Mouse (Mus musculus) thymus, postnatal 4 days (tissue): Measurements from ENCODE around the gene Dysf.

Source experiments
- DNase-seq: peaks from one replicate; pipeline ENCODE4 v3.0.0; 2021

Gene Dysf

GRCm38 (mm10) chr6:84178776-84179405, 170.5 kb downstream of the Dysf start:
- peak; percentile 50 for DNase-seq

DNA sequence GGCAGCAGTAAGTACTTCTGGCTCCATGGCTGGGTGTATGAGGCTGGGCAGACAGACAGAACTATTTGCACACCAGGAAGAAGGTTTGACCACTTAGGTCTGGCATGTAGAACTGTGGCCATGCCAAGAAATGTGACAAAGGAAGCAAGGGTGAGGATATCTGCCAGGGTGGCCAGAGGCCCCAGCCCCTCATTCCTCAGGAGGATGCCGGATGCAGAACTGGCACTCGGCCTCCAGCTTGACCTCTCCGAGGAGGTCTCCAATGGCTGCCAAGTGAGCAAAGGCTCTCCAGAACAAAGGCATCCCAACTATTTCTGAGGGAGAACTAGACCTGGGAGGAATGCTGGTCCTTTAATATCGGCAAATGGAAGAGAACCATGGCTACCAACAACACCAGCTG, 173.1 kb downstream of the Dysf start:
- DNase-seq = no peak

DNA sequence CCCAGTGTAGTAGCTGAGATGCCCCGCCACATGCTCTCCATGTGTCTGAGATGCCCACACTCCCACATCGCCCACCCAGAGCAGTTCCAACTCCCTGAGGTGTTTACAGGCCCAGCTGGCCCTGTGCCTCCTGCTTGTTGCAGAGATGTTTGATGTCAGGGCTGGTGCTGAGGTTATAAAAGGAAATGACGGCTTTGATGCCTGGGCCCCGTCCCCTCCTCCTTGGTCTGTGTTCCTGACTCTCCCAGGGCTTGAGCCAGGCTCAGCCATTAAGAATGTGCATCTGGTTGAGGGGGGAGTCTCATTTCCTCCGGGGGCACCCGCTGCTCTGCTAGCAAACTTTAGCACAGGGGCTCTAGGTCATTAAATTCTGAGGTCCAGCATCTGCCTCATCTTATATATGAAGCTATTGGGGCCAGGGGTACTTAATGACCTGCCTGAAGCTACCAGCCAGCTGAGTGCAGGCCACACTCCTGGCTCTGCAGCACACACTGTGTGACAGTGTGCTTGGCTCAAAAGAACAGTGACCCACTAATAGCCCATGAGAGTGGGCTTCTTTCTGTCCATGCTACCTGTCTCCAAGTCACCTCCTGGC, 183.4 kb downstream of the Dysf start:
- DNase-seq = peak; percentile 39

- no peak for DNase-seq
Observed at GRCm38 (mm10) chr6:84196511-84196910, 188.1 kb downstream of the Dysf start.

DNA sequence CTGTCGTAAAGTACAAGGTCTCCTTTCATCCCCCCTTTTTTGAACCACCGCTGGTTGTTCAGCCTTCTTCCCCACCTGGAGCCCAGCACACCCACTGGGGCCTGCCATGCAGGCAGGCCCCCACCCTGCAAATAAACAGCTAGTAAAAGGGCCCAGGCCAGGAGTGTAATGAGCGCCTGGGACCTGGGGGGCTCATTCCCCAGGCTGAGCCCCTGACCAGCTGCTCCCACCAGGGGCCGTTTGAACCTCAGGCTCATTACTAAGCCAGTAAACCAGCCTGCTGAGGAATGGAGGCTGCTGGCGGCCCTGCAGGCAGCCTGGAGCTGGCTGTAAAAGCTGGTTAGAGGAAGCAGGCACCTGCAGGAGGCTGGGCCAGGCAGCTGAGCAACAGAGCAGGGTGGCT, 189.4 kb downstream of the Dysf start:
- DNase-seq = peak; percentile 75

DNA sequence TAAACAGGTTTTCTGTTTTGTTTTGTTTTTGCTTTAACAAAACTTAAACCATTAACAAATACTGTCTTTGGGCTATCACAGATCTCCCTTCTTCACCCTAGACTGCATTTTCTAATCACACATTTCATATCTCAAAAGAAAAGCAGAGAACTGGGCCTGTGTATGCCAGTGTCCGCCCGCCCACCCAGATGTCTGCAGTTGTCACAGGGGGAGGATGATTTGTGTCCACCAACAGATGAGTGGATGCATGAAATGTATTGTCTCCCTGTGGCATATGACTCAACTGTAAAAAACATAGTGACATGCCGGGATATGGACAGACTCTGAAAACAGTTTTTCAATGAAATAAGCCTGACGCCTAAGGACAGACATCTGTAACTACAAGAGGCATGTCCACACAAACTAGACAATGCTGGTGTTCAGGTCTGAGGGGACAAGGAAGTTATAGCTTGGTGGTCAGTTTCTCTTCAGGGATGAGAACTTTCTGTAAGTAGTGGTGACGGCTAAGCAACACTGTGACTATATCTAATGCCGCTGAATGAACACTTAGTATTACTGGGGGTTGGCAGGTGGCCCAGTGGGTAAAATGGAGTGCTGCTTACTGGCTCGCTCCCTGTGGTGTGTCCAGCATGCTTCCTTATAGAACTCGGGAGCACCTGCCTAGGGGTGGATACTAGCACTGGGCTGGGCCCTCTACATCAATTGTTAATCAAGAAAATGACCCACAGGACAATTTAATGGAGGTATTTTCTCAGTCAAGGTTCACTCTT, 193.5 kb downstream of the Dysf start:
- no peak for DNase-seq

GRCm38 (mm10) chr6:84205611-84206010, 197.2 kb downstream of the Dysf start:
- no peak for DNase-seq

- no peak for DNase-seq
Observed at GRCm38 (mm10) chr6:84208589-84208988, 200.2 kb downstream of the Dysf start.

- no peak for DNase-seq
Observed at GRCm38 (mm10) chr6:84209736-84210434, 201.5 kb downstream of the Dysf start.

DNA sequence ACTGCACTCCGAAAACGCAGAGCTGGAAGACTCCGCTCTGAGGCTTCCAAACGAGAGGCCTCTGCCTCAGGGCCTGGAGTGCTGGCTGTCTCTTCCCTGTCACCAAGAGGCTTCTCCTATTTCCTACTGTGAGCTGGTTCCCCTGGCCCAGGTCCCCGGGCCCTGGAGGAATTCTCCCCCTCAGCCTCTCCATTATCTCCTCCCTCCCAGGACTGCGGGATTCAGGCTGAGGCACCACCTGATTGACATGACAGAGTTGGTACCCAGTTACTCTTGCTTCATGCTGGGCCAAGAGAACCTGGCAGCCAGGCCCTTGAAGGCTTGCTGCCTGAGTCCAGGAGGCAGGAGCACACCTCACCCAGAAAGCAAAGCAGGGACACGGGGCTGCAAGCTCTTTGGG, 203.1 kb downstream of the Dysf start:
- DNase-seq = no peak

- DNase-seq = no peak
Observed at GRCm38 (mm10) chr6:84213101-84213500, 204.7 kb downstream of the Dysf start.

DNA sequence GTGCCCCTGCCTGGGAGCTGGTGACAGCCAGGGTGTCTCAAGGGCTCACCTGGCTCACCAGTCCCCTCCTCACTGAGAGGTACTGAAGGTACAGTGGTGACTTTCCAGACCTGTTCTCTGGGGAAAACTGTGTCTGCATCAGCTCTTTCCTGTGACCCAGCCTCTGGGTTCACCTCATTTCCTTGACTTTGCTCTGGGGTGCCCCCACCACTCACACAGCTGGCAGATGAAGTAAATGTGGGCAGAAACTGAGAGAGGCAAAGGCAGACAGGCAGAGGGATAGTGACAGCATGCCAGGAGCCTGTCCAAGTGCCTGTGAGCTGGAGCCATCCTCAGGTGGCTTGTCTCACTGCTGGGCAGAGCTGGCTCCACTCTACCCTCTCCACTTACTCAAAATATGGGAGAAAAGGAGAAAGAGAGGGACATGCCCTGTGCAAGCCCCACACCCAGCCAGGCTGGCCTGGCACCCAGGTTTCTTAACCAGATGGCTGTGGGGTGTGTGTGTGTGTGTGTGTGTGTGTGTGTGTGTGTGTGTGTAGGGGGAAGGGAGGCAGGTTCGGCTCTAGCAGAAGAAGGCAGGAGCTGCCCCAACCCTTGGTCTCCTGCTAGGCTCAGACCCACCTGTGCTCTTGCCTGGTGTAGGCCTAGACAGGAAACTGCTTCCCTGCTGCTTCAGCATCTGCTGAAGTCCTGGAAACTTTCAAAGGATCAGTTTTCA, 209.0 kb downstream of the Dysf start:
- peak; percentile 72 for DNase-seq

DNA sequence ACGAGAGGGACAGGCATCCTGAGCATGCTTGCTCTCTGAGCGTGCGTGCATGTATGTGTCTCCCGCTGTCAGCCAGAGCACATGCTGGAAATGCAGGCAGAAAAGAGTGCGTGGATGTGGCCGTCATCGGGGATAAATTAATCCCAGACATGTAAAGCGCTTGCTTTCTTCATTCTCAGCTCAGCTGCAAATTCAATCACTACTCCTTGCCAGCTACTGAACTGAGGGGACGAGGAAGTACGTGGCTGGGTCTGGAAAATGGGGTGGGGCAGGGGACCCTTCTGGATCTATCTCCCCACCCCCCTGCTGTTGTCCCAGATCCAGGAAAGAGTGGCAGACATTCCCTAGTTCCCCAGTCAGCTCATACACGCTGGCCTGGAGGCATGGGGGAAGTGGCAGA, 210.7 kb downstream of the Dysf start:
- no peak for DNase-seq

GRCm38 (mm10) chr6:84224861-84225260, 216.5 kb downstream of the Dysf start:
- no peak for DNase-seq

GRCm38 (mm10) chr6:84225587-84225986, 217.2 kb downstream of the Dysf start:
- no peak for DNase-seq

DNA sequence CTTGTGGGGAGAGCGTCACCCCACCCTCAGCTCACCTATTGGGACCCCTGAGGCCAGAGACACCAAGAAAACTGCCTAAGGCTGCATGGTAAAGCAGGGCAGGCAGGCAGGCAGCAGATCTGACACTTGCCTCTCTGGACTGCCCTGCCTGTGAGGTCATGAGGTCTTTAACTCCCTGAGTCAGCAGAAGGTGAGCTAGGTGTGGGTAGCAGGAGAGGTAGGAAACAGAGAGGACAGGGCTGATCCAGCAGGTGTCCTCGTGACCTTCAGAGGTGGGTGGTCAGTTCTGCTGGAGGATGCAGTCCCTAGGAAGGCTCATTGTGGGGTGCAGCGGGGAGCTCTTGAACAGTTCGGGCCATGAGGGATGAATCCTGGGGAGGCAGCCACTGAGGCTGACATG, 219.8 kb downstream of the Dysf start:
- no peak for DNase-seq

DNA sequence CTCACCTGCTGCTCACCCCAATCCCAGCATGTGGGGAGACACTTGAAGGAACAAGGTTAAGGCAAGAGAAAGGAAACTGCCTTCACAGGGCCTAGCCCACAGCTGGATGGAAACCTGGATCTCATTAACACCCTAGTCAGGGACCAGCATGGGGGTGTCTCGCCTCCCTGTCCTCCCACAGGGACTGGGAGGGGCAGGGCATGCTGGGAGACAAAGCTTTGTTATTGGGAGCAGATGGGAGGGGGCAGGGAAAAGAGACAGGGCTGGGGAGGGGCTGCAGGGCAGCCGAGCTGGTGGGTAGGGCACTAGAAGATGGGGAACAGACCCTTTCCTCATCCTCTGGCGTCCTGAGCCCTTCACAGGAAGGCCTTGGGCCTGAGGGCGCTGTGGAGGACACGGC, 220.4 kb downstream of the Dysf start:
- no peak for DNase-seq

GRCm38 (mm10) chr6:84229739-84230138, 221.3 kb downstream of the Dysf start:
- DNase-seq = no peak

DNA sequence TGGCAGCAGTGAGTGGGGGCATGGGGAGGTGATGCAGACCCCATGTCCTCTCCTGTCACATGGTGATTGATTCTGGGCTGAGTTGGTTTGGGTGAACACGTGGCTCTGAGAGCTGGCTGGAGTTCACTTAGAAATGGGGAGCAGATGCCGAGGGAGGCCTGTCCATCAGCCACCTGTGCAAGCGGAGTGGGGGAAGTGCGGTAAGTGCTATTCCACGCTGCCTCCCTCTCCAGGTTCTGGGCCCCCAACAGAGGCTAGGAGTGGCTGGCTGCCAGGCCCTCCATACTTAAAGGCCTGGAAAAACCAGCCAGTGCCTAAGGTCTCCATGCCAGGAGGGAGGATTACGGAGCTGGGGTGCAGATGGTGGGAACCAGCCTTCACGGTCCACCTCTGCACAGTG, 222.7 kb downstream of the Dysf start:
- DNase-seq = no peak

GRCm38 (mm10) chr6:84232063-84232760, 223.8 kb downstream of the Dysf start:
- no peak for DNase-seq

DNA sequence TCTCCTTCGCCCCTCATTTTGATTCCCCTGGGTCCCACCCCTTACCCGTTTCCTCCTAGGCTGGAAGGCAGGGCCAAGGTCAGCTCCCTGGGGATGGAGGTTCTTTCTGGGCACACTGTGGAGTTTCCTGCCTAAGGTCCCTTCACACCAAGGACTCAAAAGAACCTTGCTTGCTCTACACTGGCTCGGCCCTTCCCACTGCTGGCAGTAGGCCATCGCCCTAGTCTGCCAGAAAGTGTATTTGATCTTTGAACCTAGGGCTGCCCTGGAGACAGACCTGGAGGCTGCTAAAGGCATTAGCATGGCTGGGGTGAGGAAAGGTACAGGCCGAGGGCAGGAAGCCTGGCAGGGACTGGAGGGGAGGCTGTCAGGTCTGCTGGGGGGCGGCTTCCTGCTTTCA, 225.4 kb downstream of the Dysf start:
- peak; percentile 23 for DNase-seq

DNA sequence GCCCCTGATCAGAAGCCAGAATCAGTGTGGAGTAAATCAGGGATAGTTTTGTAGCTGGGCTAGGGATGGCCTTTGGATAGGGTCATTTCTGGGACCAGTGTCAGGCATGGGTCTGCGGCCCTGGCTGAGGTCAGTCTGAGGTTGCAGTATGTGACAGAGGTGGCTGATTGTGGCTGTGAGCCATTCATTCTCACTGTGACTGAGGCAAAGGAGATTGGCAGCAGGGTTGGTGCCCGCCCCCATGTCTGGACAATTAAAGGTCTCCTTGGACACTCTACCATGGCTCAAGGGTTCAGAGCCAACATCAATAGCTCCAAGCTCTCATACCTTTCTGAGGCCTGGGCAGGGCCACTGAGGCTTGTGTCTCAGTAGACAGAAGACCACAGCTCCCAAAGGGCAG, 227.0 kb downstream of the Dysf start:
- no peak for DNase-seq
